Mouse (Mus musculus): ENCODE measurements around the gene Camkv.

GRCm38 (mm10) chr9:107950460-107951355 lies 15.2 kb downstream of the Camkv start:
- TF ChIP-seq CTCF (IDR thresholded peaks at IDR 0.05; ENCODE audit: extremely low read depth, insufficient read depth, low read length) (no peak), POLR2A (IDR thresholded peaks at IDR 0.05; ENCODE audit: extremely low read depth, insufficient read depth, low read length) (peak; percentile 86)
